Mouse (Mus musculus) adrenal gland, adult 8-10 months (tissue): Measurements from ENCODE around the gene Tia1. TPM values are rescaled to one million over a fixed set of nuclear protein-coding genes. Genes with fewer than 3 reads are reported as not detected.

Source experiments
- DNase-seq: peaks from one replicate; pipeline ENCODE4 v3.0.0; 2022
- total RNA-seq, 4 experiments: library from RNA; stranded (reverse); gene quantifications; 2 replicates each; pipeline ENCODE4 v1.2.4; 2022

Tia1 gene
- total RNA-seq, 4 experiments from 2014 or later, result 44.0 to 121 (median 82.9) TPM

GRCm38 (mm10) chr6:86385362-86386104 is 18.5 kb upstream of the Tia1 start:
- no peak for DNase-seq

- no peak for DNase-seq
Observed at GRCm38 (mm10) chr6:86387313-86387712, 16.7 kb upstream of the Tia1 start.

DNA sequence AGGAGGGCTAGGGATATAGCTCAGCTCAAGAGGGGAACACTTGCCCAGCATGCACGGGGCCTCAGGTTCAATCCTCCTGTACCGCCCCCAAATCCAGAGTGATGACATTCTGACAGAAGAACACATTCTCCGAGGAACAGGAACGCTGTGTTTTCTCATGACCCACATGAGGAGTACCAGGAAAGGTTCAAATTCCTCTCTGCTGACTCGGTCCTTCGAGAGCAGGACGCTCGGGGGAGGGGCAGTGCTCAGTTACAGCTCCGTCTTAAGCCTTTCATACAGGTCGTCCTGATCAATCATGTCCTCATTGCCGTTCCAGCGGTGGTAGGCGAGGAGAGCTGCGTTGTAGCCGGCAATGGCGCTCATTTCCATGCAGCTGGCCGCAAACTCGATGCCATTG is 15.6 kb upstream of the Tia1 start:
- no peak for DNase-seq

- no peak for DNase-seq
Observed at GRCm38 (mm10) chr6:86391326-86391725, 12.7 kb upstream of the Tia1 start.

DNA sequence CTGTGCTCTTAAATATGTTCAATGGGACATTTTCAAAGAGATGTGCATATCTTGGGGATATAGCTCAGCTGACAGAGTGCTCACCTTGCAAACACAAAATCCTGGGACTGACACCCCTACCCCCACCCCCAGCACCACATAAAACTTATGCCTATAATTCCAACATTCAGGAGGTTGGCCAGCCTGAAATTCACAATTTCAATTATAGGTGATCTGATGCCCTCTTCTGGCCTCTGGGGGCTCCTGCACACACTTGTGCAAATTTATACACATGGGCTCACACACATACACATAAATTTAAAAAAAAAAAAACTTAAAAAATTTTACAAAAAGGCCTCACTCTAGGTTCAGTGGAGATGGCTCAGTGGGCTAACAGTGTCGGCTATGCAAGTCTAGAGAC is 10.8 kb upstream of the Tia1 start:
- no peak for DNase-seq

GRCm38 (mm10) chr6:86394078-86394720 is 9.8 kb upstream of the Tia1 start:
- DNase-seq, result no peak

DNA sequence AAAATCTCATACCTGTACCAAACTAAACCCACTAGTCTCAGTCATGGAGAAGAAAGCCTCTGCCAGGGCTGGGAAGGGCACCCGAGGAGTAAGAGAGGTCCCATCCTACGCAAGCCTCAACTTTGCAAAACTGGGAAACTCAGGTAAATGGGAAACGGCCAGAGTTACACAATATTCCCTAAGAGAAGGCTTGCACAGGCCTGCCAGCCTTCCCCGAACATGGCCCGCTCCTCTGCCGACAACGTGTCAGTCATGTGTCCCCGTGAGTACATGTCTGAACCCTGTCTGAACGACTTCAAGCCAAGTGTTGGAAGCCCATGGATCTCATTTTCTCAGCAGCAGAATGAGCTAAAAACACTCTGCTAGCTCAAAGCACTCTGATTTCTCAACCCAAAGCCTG is 9.0 kb upstream of the Tia1 start:
- DNase-seq, result no peak

- no peak for DNase-seq
Observed at GRCm38 (mm10) chr6:86395969-86396368, 8.1 kb upstream of the Tia1 start.

DNA sequence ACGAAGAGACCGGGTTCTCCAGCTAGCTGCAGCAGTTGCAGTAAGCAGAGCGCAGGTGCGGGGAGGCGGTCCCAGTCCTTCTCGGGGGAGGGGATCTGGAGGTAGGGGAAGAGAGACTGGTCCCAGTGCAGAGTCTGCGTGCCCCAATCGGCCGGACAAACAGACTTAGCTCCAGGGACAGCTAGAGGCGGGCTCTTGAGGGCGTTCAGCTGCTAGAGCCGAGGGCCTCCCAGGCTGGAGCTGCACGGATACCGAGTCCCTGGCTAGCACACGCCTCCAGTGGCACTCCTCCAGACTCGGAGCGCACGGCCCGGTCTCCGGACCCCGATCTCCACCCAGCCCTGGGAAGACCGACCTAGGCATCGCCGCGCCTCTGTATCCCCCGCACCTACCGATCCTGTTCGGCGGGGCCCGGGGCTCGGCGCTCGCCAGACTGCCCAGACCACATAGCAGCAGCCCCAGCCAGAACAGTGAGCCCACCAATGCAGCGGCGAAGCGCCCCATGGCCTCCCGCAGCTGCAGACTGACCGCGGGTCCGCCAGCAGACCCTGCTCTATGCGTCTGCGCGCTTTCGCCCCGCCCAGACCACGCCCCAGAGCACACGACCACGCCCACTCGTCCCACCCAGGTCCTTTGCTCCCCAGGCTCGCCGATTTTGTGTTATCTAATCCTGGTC is 7.3 kb upstream of the Tia1 start, which contains the start of gene Pcyox1:
TSS of gene Pcyox1 (minus strand) at position 574 of the 676 bp plus-strand sequence.
- DNase-seq, result peak; percentile 85

GRCm38 (mm10) chr6:86397257-86397980 is 6.6 kb upstream of the Tia1 start:
- no peak for DNase-seq

DNA sequence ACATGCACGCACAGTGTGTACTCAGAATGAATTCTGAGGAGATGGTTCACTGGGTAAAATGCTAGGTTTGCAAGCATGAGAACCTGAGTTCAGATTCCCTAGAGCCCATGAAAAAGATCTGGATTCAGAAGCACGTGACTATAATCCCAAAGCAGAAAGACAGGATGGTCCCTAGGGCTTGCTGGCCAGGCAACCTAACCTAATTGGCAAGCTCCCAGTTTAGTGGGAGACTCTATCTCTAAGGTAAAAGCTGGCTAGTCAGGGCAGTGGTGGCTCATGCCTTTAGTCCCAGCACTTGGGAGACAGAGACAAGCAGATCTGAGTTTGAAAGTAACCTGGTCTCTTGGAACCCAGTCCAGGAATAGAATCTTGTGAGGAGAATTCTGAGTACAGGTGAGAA is 5.0 kb upstream of the Tia1 start:
- DNase-seq, result no peak

DNA sequence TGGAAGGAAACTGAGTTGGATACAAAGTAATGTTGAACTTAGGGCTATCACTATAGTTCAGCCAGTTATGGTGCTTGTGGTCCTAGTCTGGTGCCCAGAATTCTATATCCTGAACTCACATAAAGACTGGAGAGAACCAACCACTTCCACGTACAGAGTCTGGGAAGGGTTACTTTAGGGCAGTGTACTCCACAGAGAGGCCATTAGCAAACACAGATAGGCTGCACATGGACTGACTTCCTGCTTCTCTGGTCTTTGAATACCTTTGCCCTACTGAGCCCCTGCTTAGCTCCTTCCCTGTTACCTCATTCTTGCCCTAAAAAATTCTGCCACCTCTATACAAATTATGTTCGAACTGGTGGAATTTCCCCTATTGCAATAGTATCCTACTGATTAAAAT is 4.0 kb upstream of the Tia1 start:
- DNase-seq, result no peak

- peak; percentile 74 for DNase-seq
Observed at GRCm38 (mm10) chr6:86400972-86401371, 3.0 kb upstream of the Tia1 start.

- DNase-seq, result no peak
Observed at GRCm38 (mm10) chr6:86402681-86403607, 1.1 kb upstream of the Tia1 start.

GRCm38 (mm10) chr6:86403728-86404099 is 305 bp upstream of the Tia1 start:
- no peak for DNase-seq

- no peak for DNase-seq
Observed at GRCm38 (mm10) chr6:86404996-86405395, 977 bp downstream of the Tia1 start.

DNA sequence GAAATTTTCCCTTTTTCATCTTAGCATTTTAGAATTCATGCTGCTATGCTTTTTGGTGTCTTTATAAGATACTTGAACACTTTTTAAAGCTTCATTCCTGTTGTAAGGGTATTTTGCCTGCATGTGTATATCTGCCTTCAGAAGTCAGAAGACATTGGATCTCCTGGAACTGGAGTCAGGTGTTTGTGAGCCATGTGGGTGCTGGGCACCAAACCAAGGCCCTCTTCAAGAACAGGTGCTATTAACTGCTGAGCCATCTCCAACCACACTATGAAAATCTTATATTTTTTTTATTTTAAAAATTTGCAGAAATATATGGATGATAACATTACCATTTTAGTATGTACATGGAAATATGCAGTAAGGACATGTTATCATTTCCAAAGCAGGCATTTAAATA is 2.3 kb downstream of the Tia1 start:
- no peak for DNase-seq

DNA sequence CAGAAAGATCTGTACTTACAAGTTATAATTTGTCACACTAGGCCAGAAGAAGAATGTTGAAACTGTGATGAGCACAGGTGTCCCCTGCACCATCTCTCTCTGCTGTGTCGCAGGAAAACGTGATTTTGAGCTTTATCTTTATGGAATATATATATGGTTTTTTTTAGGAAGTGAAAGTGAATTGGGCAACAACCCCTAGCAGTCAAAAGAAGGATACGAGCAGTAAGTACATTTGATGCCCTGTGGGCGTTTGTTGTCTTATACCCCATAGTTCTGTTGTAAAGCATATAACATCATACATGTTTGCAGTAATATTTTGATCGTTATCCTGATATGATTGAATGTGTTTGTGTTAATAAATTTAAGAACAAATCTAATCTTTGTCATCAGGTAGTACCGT is 14.7 kb downstream of the Tia1 start:
- no peak for DNase-seq

DNA sequence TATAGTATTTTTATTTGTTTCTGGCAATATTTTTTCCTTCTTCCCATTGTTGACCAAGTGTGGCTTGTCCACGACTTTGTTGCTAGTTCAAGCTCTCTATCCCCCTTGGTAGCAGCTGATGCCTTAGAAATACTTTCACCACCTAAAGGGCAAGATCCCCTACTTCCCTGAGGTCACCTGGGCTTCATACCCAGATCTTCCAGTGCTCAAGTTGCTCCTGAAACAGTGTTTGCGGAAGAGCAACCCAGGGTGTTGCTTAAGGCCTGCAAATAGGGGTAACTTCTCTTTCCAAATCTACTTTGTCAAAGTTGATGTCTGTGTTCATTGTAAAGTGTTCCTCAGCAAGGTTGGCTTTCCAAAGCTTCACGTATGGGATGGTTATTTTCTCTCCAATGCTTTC is 15.2 kb downstream of the Tia1 start:
- no peak for DNase-seq

DNA sequence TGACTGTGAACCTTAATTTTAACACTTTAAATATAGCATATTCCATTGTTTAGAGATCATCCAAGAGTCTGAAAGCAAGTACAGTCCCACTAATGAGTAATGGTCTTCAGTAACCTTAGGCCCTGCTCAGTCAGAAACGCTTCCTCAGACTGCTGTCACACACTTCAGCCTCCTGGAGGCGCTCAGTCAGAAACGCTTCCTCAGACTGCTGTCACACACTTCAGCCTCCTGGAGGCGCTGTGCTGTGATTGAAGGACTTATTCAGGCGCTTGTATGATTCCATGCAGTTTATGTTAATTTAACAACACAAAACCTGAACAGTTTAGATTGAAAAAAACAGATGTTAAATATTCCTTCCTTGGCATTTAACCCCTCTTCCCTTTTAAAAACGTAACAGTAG is 16.5 kb downstream of the Tia1 start:
- no peak for DNase-seq

GRCm38 (mm10) chr6:86426358-86426757 is 22.3 kb downstream of the Tia1 start, which contains the start of gene Gm44790:
TSS of gene Gm44790 (plus strand) at chr6:86426658.
- no peak for DNase-seq

DNA sequence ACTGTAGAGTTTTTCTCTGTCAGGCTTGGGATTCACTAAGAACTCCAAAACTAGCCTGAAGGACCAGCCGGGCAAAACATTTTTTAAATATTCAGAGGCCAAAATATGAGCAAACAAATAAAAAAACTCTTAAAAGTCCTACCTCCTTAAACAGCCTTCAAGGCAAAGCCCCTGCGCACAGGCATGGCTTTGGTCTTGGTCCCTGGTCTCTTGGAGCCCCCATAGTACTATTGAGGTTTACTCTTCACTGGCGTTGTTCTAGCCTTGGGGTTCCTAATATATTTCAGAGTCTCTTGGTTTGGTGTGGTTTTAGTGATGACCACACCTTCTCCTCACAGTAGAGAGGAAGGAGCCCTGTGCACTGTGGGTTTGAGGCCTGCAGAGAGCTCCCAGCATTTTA is 27.5 kb downstream of the Tia1 start:
- DNase-seq, result no peak
